Mouse (Mus musculus) ovary, postnatal 36 days (tissue): ENCODE data around the gene Klf9.

ENCODE experiments used
- DNase-seq: peaks from one replicate; pipeline ENCODE4 v3.0.0; 2022; ENCODE audit warnings: low spot score, mixed read lengths

The Klf9 gene

DNA sequence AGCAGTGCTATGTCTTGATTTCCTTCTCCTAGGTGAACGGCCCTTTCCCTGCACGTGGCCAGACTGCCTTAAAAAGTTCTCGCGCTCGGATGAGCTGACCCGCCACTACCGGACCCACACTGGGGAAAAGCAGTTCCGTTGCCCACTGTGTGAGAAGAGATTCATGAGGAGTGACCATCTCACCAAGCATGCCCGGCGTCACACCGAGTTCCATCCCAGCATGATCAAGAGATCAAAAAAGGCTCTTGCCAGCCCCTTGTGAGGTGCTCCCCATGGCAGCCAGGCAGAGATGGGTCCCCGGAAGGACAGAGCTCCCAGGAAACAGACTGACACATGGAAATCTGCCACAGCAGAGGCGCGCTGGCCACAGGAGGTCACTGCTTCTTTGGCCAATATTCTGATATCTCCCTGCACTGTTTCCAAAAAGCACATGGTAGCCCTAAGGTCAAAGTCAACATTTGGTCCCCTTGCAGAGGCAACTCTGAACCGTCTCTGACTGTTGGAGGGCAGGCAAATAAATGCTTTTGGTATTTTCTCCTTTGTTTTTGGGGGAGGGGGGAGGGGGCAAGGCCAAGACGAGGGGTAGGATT, 23.7 kb downstream of the Klf9 start:
- no peak for DNase-seq

DNA sequence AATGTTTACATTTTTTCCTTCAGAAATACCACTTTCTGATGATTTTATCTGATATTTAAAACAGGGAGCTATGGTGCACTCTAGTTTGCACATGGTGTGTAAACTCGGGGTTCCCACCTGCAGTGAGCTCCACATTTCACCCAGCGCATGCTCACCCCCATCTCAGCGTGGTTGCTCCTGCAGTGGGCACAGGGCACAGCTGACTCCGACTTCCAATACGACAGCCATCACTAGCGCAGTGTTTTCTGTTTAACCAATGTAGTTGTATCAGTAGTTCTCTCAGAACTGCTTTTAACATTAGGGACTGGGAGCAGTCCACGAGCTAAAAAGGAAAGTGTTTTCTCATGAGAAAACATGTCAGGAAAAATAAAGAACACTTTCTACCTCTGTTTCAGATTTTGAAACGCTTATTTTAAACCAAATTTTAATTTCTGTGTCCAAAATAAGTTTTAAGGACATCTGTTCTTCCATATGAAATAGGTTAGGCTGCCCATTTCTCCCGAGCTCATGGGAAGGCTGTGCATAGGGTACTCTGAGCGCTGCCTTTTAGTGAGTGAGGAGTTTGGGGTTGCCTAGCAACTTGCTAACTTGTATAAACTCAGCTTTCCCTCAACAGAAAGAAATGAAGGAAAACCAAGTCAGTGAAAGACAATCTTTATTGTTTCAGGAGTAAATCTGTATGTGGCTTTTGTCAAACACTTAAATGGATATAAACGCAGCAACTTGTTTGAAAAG, 25.7 kb downstream of the Klf9 start:
- no peak for DNase-seq

DNA sequence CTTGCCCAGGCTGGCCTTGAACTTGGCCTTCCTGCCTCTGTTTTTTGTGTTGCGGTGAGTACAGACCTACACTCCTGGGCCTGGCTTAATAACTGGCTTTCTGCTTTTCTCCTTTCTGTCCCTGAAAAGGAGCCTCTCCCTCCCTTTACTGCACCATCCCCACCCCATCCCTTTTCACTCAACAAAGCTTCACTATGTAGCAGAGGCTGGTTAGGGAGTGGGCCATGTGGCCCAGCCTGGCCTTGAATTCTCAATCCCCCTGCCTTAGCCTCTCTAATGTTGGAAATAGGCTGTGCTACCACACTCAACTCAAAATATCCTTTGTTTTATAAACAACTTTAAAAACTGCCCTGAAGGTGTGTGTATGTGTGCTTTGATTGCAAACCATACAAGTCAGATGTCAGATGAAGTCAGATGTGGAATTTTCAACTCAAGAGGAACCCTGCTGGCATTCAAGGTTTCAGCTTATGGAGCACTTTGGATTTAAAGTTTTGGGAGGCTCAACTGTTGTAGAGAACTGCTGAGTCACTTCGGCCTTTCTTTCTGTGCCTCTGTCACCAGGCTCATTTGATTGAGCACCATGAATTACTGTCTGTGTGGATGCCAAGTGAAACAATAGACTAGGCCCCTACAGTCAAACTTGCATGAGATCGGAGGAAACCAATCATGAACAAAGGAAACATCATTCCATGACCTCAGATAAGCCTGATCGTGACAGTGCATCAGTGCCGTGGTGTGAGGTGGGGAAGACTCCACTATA, 28.1 kb downstream of the Klf9 start:
- no peak for DNase-seq

DNA sequence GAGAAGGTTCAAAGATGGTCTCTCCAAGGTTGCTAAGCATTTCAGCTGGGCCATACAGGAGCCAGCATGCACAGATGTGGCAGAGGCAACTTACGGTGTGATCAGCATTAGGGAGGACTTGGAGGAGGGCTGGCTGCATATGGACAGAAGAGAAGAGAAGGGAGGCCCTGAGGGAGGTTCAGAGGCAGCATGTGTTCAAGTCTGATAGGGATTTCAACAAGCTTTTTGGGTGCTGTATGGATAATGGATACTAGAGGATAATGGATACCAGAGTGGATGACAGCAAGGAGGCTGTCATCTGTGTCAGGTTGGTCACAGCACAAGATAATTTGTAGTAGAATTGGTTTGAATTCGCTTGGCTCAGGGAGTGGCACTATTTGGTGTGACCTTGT, 28.6 kb downstream of the Klf9 start:
- DNase-seq: no peak

DNA sequence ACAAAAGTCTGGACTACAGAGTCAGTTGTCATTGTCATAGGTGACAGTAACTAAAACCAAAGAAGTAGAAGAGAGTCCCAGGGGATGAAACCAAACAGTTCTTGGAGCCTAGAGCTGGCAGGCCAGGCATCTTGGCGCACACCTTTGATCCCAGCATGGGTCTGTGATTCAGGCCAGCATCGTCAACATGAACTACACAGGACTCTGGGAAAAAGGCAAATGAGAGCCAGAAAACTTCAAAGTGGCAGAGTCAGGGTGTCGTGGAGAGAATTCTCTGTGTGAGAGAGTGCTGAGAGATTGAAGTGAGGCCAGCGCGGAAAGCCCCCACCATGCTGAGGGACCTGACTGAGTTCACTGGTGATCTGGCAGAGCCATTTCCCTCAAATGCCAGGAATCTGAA, 29.4 kb downstream of the Klf9 start:
- no peak for DNase-seq

DNA sequence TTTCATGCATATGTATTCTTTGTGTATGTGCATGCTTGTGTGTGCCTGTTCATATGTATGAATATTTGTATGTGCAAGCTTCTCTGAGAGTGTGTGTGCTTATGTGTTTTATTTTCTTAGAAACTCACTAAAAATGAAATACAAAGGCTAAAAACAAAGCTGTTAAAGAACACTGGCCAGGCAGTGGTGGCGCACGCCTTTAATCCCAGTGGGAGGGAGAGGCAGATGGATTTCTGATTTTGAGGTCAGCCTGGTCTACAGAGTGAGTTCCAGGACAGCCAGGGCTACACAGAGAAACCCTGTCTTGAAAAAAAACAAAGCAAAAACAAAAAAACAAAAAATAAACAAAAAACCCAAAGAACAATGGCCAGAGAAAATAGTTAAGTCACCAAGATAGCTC, 30.1 kb downstream of the Klf9 start:
- DNase-seq: no peak

DNA sequence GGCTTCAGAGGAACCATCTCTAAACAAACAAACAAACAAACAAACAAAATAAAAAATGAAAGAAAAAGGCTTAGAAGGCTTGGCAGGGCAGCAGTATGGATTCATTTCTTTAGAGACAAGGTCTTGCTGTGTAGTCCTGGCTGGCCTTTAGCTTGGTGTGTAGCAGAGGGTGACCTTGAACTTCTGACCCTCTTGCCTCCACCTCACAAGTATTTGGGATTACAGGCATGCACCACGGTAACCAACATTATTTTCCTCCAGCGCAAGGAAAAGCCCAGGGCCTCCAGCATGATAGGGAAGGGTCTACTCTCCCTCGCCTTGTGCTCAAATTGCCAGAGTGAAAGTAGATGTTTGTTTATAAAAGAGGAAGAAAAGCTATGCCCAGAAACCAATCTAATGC, 34.1 kb downstream of the Klf9 start:
- no peak for DNase-seq

DNA sequence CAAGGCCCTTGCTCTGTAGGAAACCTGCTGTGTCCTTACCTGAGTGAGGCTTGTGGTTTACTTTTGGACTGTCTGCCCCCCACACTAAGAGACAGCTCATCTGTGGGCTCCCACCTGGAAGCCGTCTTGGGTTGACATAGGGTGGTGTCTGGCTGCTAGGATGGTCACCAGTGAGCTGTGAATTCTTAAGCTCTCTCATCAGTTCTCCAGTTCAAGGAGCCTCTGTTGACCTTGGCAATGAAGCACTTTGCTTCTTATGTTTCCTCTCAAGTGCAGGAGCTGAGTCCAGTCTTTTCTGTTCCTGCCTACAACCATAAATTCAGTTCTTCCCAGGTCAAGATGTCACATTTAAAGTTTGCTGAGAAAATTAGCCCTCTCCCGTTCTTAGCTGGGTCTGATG, 34.5 kb downstream of the Klf9 start:
- no peak for DNase-seq

DNA sequence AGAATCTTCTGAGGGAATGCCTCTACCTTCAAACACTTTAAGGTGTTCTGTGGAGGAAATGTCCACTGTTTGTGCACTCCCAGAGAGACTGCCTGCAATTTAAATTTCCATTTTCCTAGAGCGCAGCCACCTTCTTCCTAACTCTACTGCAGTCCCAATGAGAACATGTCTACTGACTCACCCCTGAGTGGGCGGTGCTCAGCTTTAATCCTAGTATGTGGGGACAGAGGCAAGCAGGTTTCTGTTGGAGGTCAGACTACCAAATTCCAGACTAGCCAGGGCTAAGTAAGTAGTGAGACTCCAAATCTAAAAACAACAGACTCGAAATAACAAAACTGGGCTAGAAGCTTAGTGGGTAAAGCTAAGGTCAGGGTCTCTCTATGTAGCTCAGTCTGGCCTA, 37.5 kb downstream of the Klf9 start:
- DNase-seq: no peak

DNA sequence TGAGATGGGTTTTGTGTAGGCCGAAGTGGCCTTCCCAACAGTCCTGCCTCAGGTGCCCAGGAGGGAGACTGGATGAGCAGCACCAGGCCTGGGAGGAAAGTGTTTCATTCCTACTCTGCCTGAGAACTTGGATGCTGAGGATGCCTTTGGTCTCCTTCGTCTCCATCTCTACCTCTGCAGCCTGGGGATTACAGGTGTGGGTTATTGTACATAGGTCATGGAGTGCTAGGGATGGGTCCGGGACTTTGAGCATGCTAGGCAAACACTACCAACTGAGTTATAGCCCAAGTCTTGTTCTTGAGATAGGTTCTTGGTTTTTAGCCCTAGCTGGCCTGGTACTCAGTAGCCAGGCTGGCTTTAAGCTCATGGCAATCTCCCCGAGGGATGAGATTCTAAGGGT, 42.5 kb downstream of the Klf9 start:
- no peak for DNase-seq

DNA sequence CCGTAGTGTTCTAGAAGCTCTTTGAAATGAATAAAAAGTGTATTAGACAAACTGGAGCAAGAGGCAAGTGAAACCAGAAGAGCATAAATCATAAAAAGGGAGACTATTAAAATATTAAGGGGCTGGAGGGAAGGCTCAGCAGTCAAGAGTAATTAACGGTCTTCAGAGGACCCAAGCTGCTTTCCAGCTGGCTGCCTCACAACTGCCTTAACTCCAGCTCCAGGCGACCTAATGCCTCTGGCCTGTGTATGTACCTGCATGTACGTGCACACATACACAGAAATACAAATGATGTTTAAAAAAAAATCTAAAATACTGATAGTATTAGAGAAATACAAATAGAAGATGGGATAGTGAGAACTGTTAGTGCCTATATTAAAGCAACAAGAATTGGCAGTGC, 43.0 kb downstream of the Klf9 start:
- DNase-seq: no peak

DNA sequence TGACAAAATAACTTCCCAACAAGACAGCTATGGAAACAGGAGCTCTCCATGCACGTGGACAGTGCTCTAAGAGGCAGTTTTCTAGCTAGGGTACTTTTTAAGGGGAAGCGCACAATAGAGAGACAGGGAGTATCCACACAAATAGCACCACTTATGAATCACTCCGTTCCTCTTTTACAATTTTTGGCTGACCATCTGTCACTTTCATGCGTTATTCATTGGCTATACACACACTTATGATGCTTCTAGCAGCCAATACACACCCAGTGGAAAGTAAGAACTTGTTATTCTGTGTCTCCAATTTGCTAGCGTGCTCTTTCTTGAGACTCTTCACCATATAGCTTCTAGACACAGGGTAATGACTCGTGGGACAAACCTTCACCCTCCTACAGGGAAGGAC, 46.7 kb downstream of the Klf9 start:
- no peak for DNase-seq

DNA sequence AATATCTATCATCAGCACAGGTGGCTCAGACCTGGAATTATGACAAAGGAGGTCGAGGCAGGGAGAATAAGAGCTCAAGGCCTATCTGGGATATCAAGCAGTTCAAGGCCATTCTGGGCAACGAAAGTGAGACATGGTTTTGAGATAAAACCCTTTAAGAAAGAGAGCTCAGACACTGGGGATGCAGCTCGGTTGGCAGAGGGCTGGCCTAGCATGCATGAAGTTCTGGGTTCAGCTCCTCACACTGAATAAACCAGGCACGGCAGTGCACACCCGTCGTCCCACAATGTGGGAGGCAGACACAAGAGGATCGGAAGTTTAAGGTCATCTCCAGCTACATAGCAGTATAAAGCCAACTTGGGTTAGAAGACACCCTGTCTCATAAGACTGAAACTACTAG, 48.0 kb downstream of the Klf9 start:
- no peak for DNase-seq

DNA sequence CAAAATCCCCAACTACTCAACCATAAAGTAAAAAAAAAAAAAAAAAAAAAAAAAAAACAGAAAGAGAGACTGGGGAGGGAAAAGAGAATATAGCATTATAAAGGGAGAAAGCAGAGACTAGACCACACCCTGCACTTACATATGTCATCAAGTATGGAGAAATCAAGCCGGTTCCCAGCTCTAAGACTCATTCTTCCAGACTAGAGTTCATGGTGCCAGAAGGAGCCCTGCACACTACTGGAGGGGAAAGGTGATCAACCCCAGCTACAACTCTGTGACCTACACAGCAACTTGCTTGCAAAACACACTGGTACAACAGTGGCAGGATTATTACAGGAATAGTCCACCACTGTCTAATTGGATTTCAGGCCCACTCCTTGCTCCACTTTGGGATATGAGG, 48.7 kb downstream of the Klf9 start:
- no peak for DNase-seq

DNA sequence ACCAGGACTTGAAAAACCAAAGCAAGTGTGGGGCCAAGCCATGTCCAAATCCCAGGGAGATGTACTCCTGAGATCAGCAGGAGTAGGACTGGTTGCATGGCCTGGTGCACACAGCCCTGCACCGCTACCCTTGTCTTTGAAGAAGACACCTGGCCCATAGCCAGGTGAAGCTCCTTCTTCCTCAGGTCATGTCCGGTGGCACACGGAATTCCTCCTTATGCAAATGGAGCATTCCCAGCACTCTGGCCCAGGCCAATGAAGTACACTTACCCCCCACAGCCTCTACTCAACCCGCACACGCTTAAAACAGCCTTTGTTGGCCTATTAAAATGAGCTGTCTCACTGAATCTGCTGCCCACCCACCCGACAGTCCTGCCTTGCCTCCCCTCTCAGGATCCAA, 50.5 kb downstream of the Klf9 start:
- no peak for DNase-seq

DNA sequence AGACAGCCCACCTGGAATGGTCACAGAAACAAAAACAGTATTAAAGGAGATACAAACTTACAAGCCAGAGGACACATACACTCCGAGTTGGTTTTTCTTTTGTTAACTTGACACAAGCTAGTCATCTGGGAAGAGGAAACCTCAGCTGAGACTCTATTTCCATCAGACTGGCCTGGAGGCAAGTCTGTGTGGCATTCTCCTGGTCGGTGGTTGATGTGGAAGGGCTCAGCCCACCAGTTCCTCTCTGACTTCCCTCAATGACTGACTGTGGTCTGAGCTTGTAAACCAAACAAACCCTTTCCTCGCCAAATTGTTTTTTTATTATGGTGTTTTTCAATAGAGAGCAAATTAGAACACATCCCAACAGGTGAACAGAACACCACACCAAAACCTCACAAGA, 52.0 kb downstream of the Klf9 start:
- no peak for DNase-seq

DNA sequence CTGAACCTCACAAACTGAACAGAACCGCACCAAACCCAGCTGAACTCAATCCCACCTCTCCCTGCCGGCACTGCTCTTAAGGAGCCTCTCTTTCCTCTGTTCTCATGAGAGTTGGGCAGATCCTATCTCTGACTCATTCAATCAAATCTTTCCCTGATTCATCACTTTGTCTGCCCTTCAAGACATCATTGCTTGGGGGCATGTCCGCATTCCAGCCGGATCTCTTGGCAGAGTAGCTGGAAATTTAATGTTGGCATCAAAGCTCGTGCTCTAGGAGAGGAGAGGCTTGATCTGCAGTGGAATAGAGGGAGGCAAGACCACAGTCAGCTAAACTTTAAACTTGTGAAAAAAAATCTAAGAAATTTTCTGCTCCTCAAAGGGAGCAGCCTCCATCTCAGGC, 61.1 kb downstream of the Klf9 start:
- no peak for DNase-seq

DNA sequence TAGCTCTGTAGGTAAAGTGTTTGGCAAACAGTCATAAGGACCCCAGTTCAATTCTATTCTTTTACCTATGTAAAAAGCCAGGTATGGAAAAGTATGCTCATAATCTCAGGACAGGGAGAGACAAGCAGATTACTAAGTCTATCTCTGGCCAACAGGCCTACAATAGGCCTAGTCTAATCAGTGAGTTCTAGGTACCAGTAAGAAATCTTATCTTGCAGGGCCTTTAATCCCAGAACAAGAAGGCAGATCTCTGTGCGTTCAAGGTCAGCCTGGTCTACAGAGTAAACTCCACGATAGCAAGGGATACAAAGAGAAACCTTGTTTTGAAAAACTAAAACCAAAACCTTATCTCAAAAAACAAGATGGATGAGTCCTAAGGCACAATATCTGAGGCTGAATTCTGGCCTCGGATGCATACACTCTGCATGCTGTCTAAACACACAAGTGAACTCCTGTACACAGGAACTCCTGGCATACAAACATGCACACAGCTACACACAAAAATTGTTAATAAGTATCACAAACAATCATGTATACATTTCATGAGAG, 62.6 kb downstream of the Klf9 start:
- no peak for DNase-seq

DNA sequence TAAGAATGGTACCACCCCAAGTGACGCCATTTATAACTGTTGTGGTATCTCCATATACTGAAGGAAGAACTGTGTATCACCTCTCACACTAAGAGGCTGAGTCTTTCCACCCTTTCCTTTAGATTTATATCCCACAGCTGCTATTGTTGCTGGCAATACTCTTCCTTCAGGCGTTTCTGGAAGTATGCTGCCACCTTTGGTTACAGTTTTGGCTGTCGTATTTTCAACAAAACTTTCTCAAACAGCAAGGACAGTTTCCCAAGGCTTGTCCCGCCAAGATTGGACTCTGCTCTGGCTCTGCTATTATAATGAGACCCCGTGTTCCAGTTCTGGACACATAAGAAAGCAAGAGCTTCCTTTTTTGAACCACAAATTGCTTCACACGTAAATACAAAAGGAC, 70.3 kb downstream of the Klf9 start:
- no peak for DNase-seq

DNA sequence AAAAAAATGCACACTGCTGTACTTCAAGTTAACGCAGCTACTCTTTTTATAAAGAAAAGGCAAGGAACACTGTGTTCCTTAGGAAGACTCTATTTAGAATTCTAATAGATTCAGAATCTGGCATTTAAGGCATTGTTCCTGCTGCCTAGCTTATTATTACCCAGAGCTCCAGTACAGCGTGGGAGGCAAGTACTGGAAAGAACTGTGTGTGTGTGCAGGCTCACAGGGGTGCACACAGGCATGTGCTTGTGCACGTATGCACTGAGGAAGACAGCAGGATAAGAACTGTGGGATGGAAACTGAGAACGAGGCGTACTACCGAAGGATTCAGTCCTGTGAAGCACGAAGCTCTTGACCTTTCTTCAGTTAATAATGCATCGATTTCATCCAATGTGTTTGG, 73.3 kb downstream of the Klf9 start:
- DNase-seq: no peak
